Mouse (Mus musculus): ENCODE measurements at regions not wholly inside any gene's neighbourhood (a gene's known extent, or its start where the extent isn't known, plus 50 kb on each side); places are given as distances from the start of the nearest gene placed in this dataset.

DNA sequence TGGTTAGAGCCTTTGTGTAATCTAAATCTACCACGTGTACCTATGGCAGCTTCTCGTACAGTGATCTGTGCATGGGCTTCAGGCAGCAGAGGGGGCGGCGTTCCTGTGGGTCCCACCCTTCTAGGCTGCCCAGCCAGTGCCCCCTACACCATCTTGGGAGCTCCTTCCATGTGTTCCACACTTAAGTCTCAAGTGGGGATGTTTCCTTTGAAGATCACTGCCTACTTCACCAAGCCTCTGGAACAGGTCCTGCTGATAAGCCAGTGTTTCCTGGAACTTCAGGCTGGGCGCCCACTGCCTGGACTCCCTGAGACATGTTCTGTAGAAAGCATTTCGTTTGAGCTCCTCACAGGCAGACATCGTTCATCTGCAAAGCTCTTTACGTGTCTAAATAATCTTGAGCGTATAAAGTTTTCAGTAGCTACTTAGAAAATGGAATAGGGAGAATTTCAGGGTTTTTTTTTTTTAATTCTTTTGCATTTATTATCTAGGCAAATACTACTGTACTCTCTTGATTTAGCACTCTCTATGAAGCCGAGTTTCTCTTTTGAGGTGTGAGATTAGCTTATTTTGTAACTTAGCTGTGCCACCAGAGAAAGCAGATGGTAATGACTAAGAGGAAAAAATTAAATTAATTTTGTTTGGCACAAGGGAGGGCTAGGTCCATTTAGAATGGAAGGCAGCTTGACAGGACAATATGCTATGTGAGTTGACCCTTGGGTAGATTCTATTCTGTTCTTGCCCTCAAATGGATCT, 82.9 kb downstream of the Klf5 start:
- Histone ChIP-seq H3K36me3 (replicated peaks; ENCODE audit: insufficient read depth, low read length) (no peaks in the 10 kb centered on the region), H3K4me3 (ENCODE audit: low read depth, low read length) (no peak overlapping the region), H3K4me1 (ENCODE audit: insufficient read depth) (no peaks in the 10 kb centered on the region), H3K9me3 (ENCODE audit: low read length) (no peaks in the 10 kb centered on the region), H3K9ac (replicated peaks) (no peak overlapping the region), H3K27ac (ENCODE audit: low read depth) (no peak overlapping the region), H3K4me2 (ENCODE audit: low read depth, low read length) (no peak overlapping the region), H3K27me3 (ENCODE audit: insufficient read depth, low read length) (no peaks in the 10 kb centered on the region)
- ATAC-seq, result no peak
- no peak for TF ChIP-seq EP300 (IDR thresholded peaks at IDR 0.05; ENCODE audit: low read depth)
- no peak for TF ChIP-seq CTCF (IDR thresholded peaks at IDR 0.05; ENCODE audit: low read depth)
- 74% methylated on average over 10 of the region's 10 CpGs for WGBS (ENCODE audit: insufficient replicate concordance)
- DNase-seq, result no peak

DNA sequence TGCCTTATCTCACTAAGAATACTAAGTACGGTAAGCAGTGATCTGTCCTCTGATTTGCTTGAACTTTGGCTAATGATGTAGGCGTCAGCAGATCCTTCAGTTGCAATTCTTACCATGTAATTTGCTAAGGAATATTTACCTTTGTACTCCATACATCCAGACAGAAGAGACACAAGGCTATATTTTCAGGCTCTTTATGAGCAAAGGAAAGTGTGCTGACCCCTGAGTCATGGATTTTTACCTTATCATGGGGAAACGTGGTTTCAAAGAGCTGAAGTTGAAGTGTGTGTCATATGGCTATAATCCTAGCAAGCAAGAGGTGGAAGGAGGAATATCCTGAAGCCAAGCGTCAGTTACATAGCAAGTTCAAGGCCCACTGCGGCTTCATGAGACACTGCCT, 83.6 kb downstream of the Klf5 start:
- ATAC-seq, result no peak
- H3K27ac ChIP-seq (ENCODE audit: low read depth), result no peak overlapping the region
- H3K36me3 ChIP-seq (replicated peaks; ENCODE audit: insufficient read depth, low read length), result no peaks in the 10 kb centered on the region
- H3K9me3 ChIP-seq (ENCODE audit: low read length), result no peaks in the 10 kb centered on the region
- no peak overlapping the region for H3K4me2 ChIP-seq (ENCODE audit: low read depth, low read length)
- H3K9ac ChIP-seq (replicated peaks), result no peak overlapping the region
- 72% methylated on average over 5 of the region's 5 CpGs for WGBS (ENCODE audit: insufficient replicate concordance)
- TF ChIP-seq CTCF (IDR thresholded peaks at IDR 0.05; ENCODE audit: low read depth) (no peak), EP300 (IDR thresholded peaks at IDR 0.05; ENCODE audit: low read depth) (no peak)
- no peak for DNase-seq
- no peaks in the 10 kb centered on the region for H3K27me3 ChIP-seq (ENCODE audit: insufficient read depth, low read length)
- no peaks in the 10 kb centered on the region for H3K4me1 ChIP-seq (ENCODE audit: insufficient read depth)
- H3K4me3 ChIP-seq (ENCODE audit: low read depth, low read length), result no peak overlapping the region

DNA sequence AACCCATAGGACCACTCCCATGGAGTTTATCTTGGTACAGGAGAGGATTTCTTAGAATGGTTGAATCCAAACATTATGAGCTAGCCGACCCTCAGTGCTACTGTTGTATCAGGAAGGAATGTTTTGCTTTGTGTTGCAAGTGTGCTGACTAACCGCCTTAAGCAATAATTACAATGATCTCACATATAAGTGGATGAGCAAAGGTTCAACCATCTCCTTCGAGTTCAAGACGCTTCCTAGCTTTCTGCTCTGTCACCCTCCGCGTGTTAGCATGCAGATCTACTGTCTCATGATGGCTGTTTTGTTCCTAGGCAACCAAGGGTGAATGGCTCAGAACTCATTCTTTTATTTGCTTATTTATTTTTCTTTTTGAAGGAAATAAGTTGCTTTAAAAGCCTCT, 84.7 kb downstream of the Klf5 start:
- Histone ChIP-seq H3K4me3 (ENCODE audit: low read depth, low read length) (no peak overlapping the region), H3K36me3 (replicated peaks; ENCODE audit: insufficient read depth, low read length) (no peaks in the 10 kb centered on the region), H3K27ac (ENCODE audit: low read depth) (no peak overlapping the region), H3K9me3 (ENCODE audit: low read length) (no peaks in the 10 kb centered on the region), H3K9ac (replicated peaks) (no peak overlapping the region), H3K27me3 (ENCODE audit: insufficient read depth, low read length) (no peaks in the 10 kb centered on the region), H3K4me2 (ENCODE audit: low read depth, low read length) (no peak overlapping the region), H3K4me1 (ENCODE audit: insufficient read depth) (no peaks in the 10 kb centered on the region)
- TF ChIP-seq EP300 (IDR thresholded peaks at IDR 0.05; ENCODE audit: low read depth) (no peak), CTCF (IDR thresholded peaks at IDR 0.05; ENCODE audit: low read depth) (no peak)
- 76% methylated on average over 6 of the region's 6 CpGs for WGBS (ENCODE audit: insufficient replicate concordance)
- DNase-seq, result no peak
- ATAC-seq, result no peak

DNA sequence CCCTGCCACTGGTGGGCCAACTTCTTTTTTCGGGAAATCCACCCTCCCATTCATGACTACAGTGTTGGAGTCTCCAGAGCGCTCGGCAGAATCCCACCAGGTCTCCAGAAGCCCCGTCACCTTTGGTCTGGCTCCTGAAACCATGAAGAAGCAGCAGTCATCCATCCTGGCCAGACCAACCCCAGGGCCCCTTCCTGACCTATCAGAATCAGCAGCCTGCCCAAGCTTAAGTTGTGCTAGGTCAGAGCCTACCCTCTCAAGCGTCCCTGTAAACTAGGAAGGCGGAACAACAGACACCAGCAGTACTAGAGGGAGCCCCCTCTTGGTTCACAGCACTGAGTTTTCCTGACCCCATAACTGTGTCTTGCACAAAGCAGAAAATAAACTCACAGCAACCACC, 89.1 kb downstream of the Klf5 start:
- no peak overlapping the region for H3K4me2 ChIP-seq (ENCODE audit: low read depth, low read length)
- no peaks in the 10 kb centered on the region for H3K36me3 ChIP-seq (replicated peaks; ENCODE audit: insufficient read depth, low read length)
- no peak overlapping the region for H3K9ac ChIP-seq (replicated peaks)
- no peaks in the 10 kb centered on the region for H3K4me1 ChIP-seq (ENCODE audit: insufficient read depth)
- ATAC-seq, result no peak
- H3K27me3 ChIP-seq (ENCODE audit: insufficient read depth, low read length), result no peaks in the 10 kb centered on the region
- DNase-seq, result no peak
- 76% methylated on average over 6 of the region's 6 CpGs for WGBS (ENCODE audit: insufficient replicate concordance)
- H3K4me3 ChIP-seq (ENCODE audit: low read depth, low read length), result no peak overlapping the region
- H3K9me3 ChIP-seq (ENCODE audit: low read length), result no peaks in the 10 kb centered on the region
- H3K27ac ChIP-seq (ENCODE audit: low read depth), result no peak overlapping the region
- TF ChIP-seq EP300 (IDR thresholded peaks at IDR 0.05; ENCODE audit: low read depth) (no peak), CTCF (IDR thresholded peaks at IDR 0.05; ENCODE audit: low read depth) (no peak)

DNA sequence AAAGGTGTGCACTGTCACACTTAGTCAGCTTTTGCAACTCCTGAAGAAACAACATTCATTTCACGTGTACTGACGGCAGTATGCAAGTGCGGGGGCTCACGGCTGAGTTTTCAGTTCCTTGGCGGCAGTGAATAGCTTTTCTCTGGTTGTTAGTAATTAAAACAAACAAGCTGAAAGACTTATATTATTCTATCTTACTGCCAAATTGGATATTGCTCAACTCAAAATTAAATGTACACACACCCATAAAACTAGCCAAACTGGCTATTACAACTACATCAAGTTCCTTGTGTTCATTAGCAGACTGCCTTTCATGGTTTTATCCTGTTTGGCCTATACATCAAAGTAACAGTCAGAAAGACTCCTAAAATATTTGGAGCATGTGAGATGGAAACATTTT, 90.8 kb downstream of the Klf5 start:
- Histone ChIP-seq H3K9ac (replicated peaks) (no peak overlapping the region), H3K9me3 (ENCODE audit: low read length) (no peaks in the 10 kb centered on the region), H3K4me2 (ENCODE audit: low read depth, low read length) (no peak overlapping the region), H3K36me3 (replicated peaks; ENCODE audit: insufficient read depth, low read length) (no peaks in the 10 kb centered on the region), H3K4me1 (ENCODE audit: insufficient read depth) (no peaks in the 10 kb centered on the region), H3K4me3 (ENCODE audit: low read depth, low read length) (no peak overlapping the region), H3K27me3 (ENCODE audit: insufficient read depth, low read length) (no peaks in the 10 kb centered on the region), H3K27ac (ENCODE audit: low read depth) (no peak overlapping the region)
- 89% methylated on average over 5 of the region's 5 CpGs for WGBS (ENCODE audit: insufficient replicate concordance)
- DNase-seq, result no peak
- TF ChIP-seq EP300 (IDR thresholded peaks at IDR 0.05; ENCODE audit: low read depth) (no peak), CTCF (IDR thresholded peaks at IDR 0.05; ENCODE audit: low read depth) (no peak)
- ATAC-seq, result no peak

DNA sequence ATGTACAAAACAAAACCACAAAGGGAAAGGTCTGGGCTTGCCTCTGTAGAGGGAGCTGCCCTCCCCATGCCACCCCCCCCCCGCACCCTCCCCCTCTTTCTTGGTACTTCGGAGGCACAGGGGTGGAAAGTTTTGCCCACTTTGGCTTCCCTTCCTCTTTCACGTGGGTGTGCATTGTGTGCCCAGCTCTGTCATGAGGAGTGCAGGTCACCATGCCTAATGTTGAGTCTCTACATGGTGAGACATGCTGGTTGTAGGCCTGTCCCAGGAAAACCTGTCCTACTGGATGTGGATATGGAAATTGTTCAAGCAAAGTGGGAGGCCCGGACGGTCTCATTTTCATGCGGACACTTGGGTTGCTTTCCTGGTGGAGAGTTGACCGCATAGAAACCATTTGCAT, 93.2 kb downstream of the Klf5 start:
- DNase-seq (no peak), ATAC-seq (no peak)
- WGBS (ENCODE audit: insufficient replicate concordance), result 80% methylated on average over 7 of the region's 7 CpGs
- H3K4me2 ChIP-seq (ENCODE audit: low read depth, low read length), result no peak overlapping the region
- H3K9ac ChIP-seq (replicated peaks), result no peak overlapping the region
- H3K4me1 ChIP-seq (ENCODE audit: insufficient read depth), result no peaks in the 10 kb centered on the region
- no peak overlapping the region for H3K27ac ChIP-seq (ENCODE audit: low read depth)
- H3K27me3 ChIP-seq (ENCODE audit: insufficient read depth, low read length), result no peaks in the 10 kb centered on the region
- no peaks in the 10 kb centered on the region for H3K9me3 ChIP-seq (ENCODE audit: low read length)
- TF ChIP-seq CTCF (IDR thresholded peaks at IDR 0.05; ENCODE audit: low read depth) (no peak), EP300 (IDR thresholded peaks at IDR 0.05; ENCODE audit: low read depth) (no peak)
- H3K36me3 ChIP-seq (replicated peaks; ENCODE audit: insufficient read depth, low read length), result no peaks in the 10 kb centered on the region
- H3K4me3 ChIP-seq (ENCODE audit: low read depth, low read length), result no peak overlapping the region

All from liver, postnatal 0 days (tissue).